Mouse (Mus musculus): Measurements from ENCODE around the gene Slc22a1. TPM values are rescaled to one million over a fixed set of nuclear protein-coding genes. Genes with fewer than 3 reads are reported as not detected.

Slc22a1 gene
- total RNA-seq, 2 experiments from 2014 or later: not detected

DNA sequence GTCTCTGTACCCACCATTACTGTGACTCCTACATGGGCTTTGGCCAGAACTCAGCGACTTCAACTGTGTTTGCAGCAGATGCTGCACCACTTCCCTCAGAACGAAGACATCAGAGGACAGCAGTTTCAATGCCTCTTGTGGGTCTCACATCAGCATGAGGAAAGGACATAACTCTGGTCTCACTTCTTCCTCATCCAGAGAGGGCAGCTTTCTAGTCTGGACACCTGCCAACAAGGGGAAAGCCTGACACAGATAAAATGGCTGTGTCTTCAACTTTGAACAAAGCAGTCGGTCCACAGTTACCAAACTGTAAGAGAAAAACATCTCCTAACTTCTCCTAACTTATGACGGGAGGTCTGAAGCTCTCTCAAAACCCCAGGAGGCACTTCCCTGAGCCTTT lies 34.5 kb downstream of the Slc22a1 start:
- DNase-seq (ENCODE audit: low spot score in 2 of 2): no peak
- Histone ChIP-seq H3K4me3 (no peak overlapping the region), H3K27ac (no peak overlapping the region)
- TF ChIP-seq CTCF (conservative IDR thresholded peaks at IDR 0.05): no peak

DNA sequence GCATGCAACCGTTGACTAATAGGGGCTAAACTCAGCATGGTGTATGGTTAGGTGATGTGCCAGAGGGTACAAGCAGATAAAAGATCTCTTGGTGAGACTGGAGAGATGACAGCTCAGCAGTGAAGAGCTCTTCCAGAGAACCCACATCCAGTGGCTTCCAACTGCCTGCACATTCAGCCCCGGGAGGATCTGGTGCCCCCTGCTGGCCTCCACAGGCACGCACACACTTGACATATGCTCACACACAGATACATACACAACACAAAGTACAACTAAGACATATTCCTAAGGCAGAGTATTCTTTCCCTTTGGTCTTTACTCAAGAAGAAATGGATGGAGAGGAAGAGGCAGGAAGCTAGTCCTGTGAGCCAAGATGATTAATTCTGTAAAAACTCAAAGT lies 36.0 kb downstream of the Slc22a1 start:
- Histone ChIP-seq H3K27ac (no peak overlapping the region), H3K4me3 (no peak overlapping the region)
- TF ChIP-seq CTCF (conservative IDR thresholded peaks at IDR 0.05): peak; percentile 33
- no peak for DNase-seq (ENCODE audit: low spot score in 2 of 2)

DNA sequence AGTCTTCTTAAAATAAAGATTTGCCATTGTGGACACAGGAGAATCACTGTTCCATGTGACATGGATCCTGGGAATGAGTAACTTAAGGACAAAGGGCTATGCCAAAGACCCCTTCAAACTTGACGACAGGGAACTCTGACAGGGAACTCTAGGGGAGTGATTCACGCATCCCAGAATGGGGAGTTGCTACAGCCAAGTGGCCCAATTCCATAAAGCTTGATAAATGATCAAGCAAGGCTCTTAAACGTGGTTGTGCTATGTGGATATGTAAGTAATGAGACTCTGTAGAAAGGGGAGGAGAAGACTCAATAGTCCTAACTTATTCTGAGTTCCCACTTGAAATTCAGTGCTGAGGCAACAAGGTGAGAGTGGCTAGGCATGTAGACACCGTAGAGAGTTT lies 40.8 kb downstream of the Slc22a1 start:
- Histone ChIP-seq H3K27ac (no peak overlapping the region), H3K4me3 (no peak overlapping the region)
- DNase-seq (ENCODE audit: low spot score in 2 of 2): no peak
- TF ChIP-seq CTCF (conservative IDR thresholded peaks at IDR 0.05): no peak

DNA sequence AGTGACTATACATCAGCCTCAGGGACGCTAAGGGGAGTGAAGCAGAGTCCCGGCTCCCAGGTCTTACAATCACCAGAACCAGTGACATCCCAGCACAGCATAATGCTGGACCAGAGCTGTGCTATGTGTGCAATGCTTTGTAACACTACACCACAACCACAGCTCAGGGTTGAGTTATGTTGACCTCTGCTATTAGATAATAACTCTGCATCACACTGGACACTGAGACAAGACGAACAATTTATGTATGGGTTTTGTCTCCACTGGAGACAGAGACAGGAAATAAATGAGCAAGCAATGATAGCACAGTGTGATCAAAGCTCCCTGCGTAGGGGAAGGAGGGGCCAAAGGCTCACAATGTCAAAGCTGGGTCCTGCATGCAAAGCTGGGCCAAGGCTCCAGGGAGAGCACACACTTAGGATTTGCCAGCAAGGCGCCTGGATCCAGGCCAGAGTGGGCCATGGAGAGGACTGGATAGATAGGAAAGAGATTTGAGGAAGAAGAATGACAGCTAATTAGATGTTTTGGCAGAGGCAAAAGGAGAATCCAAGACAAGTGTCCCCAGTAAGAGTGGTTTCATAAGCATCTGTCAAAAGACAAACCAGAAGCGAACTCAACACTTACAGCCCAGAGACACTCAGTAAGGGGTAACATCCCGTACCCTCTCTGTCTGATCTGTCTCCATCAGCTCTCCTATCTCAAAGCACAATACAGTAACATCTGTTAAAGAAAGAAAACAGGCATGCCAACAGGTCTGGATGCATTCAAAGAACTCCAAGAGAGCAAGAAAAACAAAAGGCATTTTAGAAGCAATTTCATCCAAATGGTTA lies 43.6 kb downstream of the Slc22a1 start:
- no peak overlapping the region for H3K4me3 ChIP-seq

DNA sequence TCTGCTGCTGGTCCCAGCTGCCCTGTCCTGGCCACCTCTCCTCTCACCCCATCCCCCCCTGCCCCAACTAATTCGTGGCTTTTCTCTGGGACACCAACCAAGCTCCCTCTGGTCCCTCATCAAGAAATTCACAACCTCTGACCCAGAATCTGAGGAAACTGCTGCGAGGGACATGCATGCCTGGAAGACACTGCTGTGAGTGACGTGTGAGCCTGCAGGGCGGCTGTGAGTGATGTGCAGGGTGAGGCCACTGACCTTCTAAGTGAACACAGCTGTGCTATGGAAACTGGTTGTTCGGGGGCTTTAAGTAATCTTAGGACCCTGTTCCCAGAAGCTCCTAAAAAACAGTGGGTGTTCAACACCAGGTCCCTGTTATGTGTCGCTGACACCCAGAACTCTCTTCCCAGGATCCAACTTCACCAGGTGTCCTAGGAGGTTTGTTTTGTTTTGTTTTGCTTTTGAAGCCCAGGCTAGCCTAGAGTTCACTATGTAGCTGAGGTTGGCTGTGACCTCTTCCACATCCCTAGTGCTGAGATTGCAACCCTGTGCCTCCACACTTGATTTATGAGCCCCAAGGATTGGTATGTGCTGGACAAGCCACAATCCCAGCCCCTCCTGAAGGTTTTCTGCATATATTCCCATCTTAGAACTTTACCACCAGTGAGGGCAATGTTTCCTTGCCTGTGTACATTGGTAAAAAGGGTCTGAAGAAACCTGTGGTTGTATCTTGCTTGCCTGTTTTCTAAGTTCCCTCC lies 44.5 kb downstream of the Slc22a1 start:
- Histone ChIP-seq H3K27ac (no peak overlapping the region), H3K4me3 (no peak overlapping the region)

More for the DNA sequence above, 43.6 kb downstream of the Slc22a1 start:
- H3K27ac ChIP-seq: no peak overlapping the region
- no peak for DNase-seq (ENCODE audit: low spot score in 2 of 2)
- TF ChIP-seq CTCF (conservative IDR thresholded peaks at IDR 0.05): no peak

DNA sequence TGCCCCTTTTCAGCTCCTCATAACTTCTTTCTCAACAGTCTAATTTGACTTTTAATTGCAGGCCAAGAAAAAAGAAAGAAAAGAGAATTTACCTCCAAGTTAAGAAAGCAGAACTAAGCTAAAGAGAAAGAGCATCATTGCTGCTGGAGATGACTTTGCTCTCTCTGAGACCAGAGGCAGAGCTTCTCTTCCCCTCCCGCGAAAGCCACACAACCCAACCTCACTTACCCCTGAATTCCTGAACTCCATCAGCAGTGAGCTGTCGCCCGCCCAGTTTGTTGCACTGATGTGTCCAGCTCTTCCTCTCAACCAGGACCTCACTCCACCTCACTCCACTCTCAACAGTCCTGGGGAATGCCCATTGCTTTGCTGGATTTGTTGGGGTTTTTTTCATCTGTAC lies 47.6 kb downstream of the Slc22a1 start:
- no peak for TF ChIP-seq CTCF (conservative IDR thresholded peaks at IDR 0.05)
- Histone ChIP-seq H3K4me3 (no peak overlapping the region), H3K27ac (no peak overlapping the region)
- DNase-seq (ENCODE audit: low spot score in 2 of 2): no peak

More for the DNA sequence above, 44.5 kb downstream of the Slc22a1 start:
- no peak for TF ChIP-seq CTCF (conservative IDR thresholded peaks at IDR 0.05)
- no peak for DNase-seq (ENCODE audit: low spot score in 2 of 2)

DNA sequence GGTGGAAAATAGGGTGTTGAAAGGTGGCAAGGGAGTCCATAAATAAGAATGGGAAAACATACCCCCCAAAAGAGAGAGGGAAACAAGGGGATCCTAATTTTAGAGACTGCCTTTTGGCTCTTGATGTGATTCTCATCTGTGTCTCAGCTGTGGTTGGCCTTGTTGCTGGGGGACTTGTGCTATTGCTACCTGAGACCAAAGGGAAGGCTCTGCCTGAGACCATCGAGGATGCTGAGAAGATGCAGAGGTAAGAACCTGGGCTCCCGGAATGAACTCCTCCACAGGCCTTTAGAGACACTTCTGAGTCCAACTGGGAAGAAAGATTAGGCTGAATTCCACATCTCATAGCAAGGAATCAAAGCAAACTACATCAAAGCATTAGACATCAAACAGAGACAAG lies 56.0 kb downstream of the Slc22a1 start:
- no peak for DNase-seq (ENCODE audit: low spot score in 2 of 2)
- no peak overlapping the region for H3K4me3 ChIP-seq
- TF ChIP-seq CTCF (conservative IDR thresholded peaks at IDR 0.05): no peak
- no peak overlapping the region for H3K27ac ChIP-seq

DNA sequence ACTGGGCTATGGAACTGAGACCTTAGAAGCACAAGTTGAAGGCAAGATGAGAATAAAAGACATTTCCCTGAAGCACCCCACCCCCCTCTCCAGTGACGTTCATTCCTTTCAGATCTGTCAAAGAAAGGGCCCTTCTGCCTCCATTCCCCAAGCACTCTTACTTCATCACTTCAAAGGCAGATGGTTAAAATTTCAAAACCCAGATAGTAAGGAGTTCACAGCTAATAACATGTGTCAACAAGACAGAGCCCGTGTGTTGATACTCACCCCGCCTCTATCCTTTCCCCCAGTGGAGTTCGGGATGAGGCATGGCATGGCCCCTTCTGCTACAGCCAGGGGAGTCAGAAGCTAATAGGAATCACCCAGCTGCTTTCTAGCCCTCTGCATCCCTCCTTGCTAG lies 60.2 kb downstream of the Slc22a1 start:
- Histone ChIP-seq H3K27ac (no peak overlapping the region), H3K4me3 (no peak overlapping the region)
- DNase-seq (ENCODE audit: low spot score in 2 of 2): no peak
- no peak for TF ChIP-seq CTCF (conservative IDR thresholded peaks at IDR 0.05)

DNA sequence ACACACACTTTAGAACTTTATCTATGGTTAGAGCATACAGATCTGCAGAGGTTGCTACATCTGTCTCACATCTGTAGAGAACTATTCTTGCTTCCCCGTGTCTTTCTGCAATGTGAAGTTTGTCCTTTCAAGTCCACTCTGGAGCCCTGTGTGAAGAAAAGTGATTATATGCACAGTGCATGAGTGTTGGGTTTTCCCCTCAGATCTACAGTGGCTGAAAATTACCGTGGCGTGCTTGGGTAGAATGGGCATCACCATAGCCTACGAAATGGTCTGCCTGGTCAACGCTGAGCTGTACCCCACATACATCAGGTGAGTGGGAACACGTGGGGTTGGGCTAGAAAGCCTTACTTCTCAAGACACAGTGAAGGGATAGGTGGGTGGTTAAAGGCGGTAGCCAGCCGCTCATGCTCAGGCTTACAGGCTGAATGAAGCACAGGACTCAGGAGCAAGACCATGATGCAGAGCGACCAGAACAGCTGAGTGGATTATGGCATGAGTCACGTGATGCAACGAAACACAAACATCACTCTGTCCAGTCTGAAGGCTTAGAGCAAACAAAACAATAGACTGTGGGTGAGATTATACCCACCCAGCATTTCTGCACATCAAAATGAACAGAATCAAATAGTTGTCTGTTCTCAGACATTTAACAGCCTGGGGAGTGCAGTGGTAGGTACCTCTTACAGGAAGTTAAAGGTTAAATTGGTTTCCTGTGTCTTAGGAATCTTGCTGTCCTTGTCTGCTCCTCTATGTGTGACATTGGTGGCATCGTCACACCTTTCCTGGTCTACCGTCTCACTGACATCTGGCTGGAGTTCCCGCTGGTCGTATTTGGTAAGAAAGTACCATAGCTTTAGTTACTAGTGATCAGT lies 60.9 kb downstream of the Slc22a1 start:
- no peak for DNase-seq (ENCODE audit: low spot score in 2 of 2)
- Histone ChIP-seq H3K4me3 (no peak overlapping the region), H3K27ac (no peak overlapping the region)
- TF ChIP-seq CTCF (conservative IDR thresholded peaks at IDR 0.05): no peak

DNA sequence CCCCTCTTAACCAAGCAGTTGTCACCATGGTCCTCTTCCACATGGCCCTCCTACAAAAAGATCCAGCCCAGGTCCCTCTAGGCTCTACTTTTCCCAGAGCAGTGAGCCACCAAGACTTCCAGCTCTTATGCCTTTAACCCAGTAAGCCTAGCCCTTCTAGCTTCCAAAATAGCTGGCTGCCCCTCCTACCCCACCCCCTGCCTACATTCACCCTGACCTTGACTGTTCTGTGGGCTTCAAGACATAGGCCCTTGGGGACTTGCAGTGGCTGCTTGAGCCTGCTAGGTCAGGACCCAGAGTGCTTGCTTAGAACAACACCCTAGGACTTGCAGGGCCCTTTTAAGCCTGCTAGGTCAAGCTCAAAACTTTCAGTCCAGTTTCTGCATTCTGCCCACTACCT lies 68.4 kb downstream of the Slc22a1 start:
- TF ChIP-seq CTCF (conservative IDR thresholded peaks at IDR 0.05): no peak
- H3K27ac ChIP-seq: no peak overlapping the region
- H3K4me3 ChIP-seq: no peak overlapping the region
- no peak for DNase-seq (ENCODE audit: low spot score in 2 of 2)

DNA sequence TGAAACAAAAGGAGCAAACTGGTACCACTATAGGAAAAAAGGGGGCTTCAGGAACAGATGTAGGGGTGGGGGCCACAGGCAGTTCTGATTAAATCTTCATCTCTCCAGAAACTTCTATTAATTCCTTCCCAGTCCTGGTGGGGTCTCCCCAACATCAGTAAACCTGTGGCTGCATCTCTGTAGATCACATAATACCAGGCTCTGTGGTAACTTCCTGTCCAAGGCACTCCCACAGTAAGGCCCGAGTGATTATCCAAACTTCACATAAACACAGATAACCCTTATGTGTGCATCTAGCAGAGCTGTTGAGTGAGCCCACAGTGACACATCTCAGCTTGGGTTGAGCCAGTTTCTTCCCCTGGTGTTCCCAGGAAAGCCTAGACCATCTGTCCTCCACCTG lies 69.0 kb downstream of the Slc22a1 start:
- no peak for DNase-seq (ENCODE audit: low spot score in 2 of 2)
- Histone ChIP-seq H3K4me3 (no peak overlapping the region), H3K27ac (no peak overlapping the region)
- no peak for TF ChIP-seq CTCF (conservative IDR thresholded peaks at IDR 0.05)

Other genes starting within 250 kb of the Slc22a1 start
- gene Slc22a3, start 168.1 kb downstream of the Slc22a1 start, total RNA-seq (2021): under 1 TPM; 0.44 to 0.52 TPM
- under 1 TPM; 0.42 to 0.77 TPM for gene Slc22a2, start 91.7 kb downstream of the Slc22a1 start, total RNA-seq (2021)
- gene Igf2r, start 93.8 kb upstream of the Slc22a1 start, total RNA-seq (2021): 10 to 100 TPM; 27.9 to 30.3 TPM
- 10 to 100 TPM; 56.2 to 56.3 TPM for gene Mas1, start 192.3 kb upstream of the Slc22a1 start, total RNA-seq (2021)
- gene Mrgprh, start 200.2 kb upstream of the Slc22a1 start, total RNA-seq (2021): under 1 TPM in 1 of 2 experiments, not detected in 1; 0.25 TPM
- gene Pnldc1, start 234.4 kb upstream of the Slc22a1 start, total RNA-seq (2021): 1 to 10 TPM; 3.9 to 6.2 TPM
- 100 to 1,000 TPM; 201 to 208 TPM for gene Tcp1, start 239.9 kb upstream of the Slc22a1 start, total RNA-seq (2021)
- gene Mrpl18, start 240.5 kb upstream of the Slc22a1 start, total RNA-seq (2021): 10 to 100 TPM; 60.9 to 68.9 TPM

Data from layer of hippocampus, adult 2 months (tissue).